13 mouse cellular contexts compared by ENCODE assay signal in genomic region chr15:89353837-89354236, GRCm38 (mm10). TPM values are rescaled to one million over a fixed set of nuclear protein-coding genes. Genes with fewer than 3 reads are reported as not detected.
DNase-seq lines count a peak whose midpoint lies in the region; ATAC-seq and TF ChIP-seq lines count a peak whose summit lies in the region.
"Had no signal": no experiment of that assay in that cellular context is flagged by ENCODE, and none has a peak within 500 bp of the region (broad histone marks: within the 10 kb centered on the region; RNA-seq: fewer than 3 reads in every experiment).

No protein-coding gene starts in this region.

- H3ac ChIP-seq in C2C12 (ENCODE audit: control insufficient read depth, insufficient read length, low read depth): peak overlapping the region; percentile 44

- peaks cover 34% of the 10 kb centered on the region for H3K4me1 ChIP-seq in hindbrain, embryonic 15.5 days (replicated peaks)
- H3K4me1 ChIP-seq in hindbrain, embryonic 11.5 days (replicated peaks; ENCODE audit: control insufficient read depth, insufficient read depth, low read length): peaks cover 7% of the 10 kb centered on the region; the same call in 1 of the 2 replicates
- H3K4me1 ChIP-seq in limb, embryonic 13.5 days: peaks cover 31% of the 10 kb centered on the region

- peaks cover 24% of the 10 kb centered on the region for H3K36me3 ChIP-seq in hindbrain, embryonic 15.5 days
- H3K36me3 ChIP-seq in hindbrain, embryonic 11.5 days (ENCODE audit: control insufficient read depth, insufficient read depth, low read length): peaks cover 18% of the 10 kb centered on the region
- peaks cover 65% of the 10 kb centered on the region for H3K36me3 ChIP-seq in C2C12 (ENCODE audit: control insufficient read depth, insufficient read depth)
- peaks cover 49% of the 10 kb centered on the region for H3K36me3 ChIP-seq in limb, embryonic 13.5 days

- H3K27ac ChIP-seq in hindbrain, embryonic 15.5 days (replicated peaks): no peak overlapping the region
- no peak overlapping the region for H3K27ac ChIP-seq in hindbrain, embryonic 11.5 days (ENCODE audit: low read depth, low read length)
- no peak overlapping the region for H3K27ac ChIP-seq in limb, embryonic 13.5 days

- H3K79me2 ChIP-seq in C2C12 (ENCODE audit: control insufficient read depth, insufficient read depth): peaks cover 63% of the 10 kb centered on the region

- TF ChIP-seq CTCF in C2C12 (IDR thresholded peaks at IDR 0.05; ENCODE audit: control insufficient read depth, insufficient read depth, insufficient read length): no peak

- H3K9ac ChIP-seq in hindbrain, embryonic 15.5 days: no peak overlapping the region
- H3K9ac ChIP-seq in hindbrain, embryonic 11.5 days (ENCODE audit: low read depth, low read length): no peak overlapping the region
- peak overlapping the region; percentile 77 for H3K9ac ChIP-seq in limb, embryonic 13.5 days

- peak; percentile 33 for DNase-seq in cerebellum, adult 9-11 months
- no peak for DNase-seq in cerebellum, postnatal 25 days
- DNase-seq in hindbrain, embryonic 11.5 days (ENCODE audit: low spot score): no peak
- DNase-seq in layer of hippocampus, postnatal 14 days (ENCODE audit: low spot score in 2 of 2): no peak
- DNase-seq in ovary, postnatal 10 days (ENCODE audit: low spot score): no peak
- DNase-seq: kidney, adult 2 months; retina, postnatal 1 day had no signal

- peaks cover 42% of the 10 kb centered on the region for H3K79me3 ChIP-seq in C2C12 (ENCODE audit: low read depth)

- H3K9me3 ChIP-seq in hindbrain, embryonic 15.5 days: no peaks in the 10 kb centered on the region
- no peaks in the 10 kb centered on the region for H3K9me3 ChIP-seq in hindbrain, embryonic 11.5 days (ENCODE audit: control insufficient read depth, low read length)
- H3K9me3 ChIP-seq in limb, embryonic 13.5 days: no peaks in the 10 kb centered on the region

- H3K4me2 ChIP-seq in hindbrain, embryonic 15.5 days: peak overlapping the region; percentile 91; the same call in 1 of the 2 replicates
- H3K4me2 ChIP-seq in hindbrain, embryonic 11.5 days (replicated peaks; ENCODE audit: low read depth, low read length): no peak overlapping the region
- H3K4me2 ChIP-seq in limb, embryonic 13.5 days (replicated peaks): peak overlapping the region; percentile 85

- 96% methylated on average over 16 of the region's 16 CpGs for WGBS in hindbrain, embryonic 15.5 days
- WGBS in hindbrain, embryonic 11.5 days: 95% methylated on average over 16 of the region's 16 CpGs
- 95% methylated on average over 16 of the region's 16 CpGs for WGBS in limb, embryonic 13.5 days

- no peak overlapping the region for H3K4me3 ChIP-seq in hindbrain, embryonic 15.5 days
- no peak overlapping the region for H3K4me3 ChIP-seq in hindbrain, embryonic 11.5 days (ENCODE audit: low read depth, low read length)
- peak overlapping the region; percentile 94 for H3K4me3 ChIP-seq in C2C12 (ENCODE audit: insufficient read depth, poor library complexity, severe bottlenecking)
- peak overlapping the region; percentile 85 for H3K4me3 ChIP-seq in limb, embryonic 13.5 days

- H3K27me3 ChIP-seq in hindbrain, embryonic 15.5 days: no peaks in the 10 kb centered on the region
- H3K27me3 ChIP-seq in hindbrain, embryonic 11.5 days (ENCODE audit: control insufficient read depth, insufficient read depth, low read length): no peaks in the 10 kb centered on the region
- H3K27me3 ChIP-seq in C2C12 (ENCODE audit: control insufficient read depth, insufficient read depth, insufficient read length): no peaks in the 10 kb centered on the region
- no peaks in the 10 kb centered on the region for H3K27me3 ChIP-seq in limb, embryonic 13.5 days

- ATAC-seq in hindbrain, embryonic 15.5 days (ENCODE audit: low FRiP score, low read depth): no peak
- no peak for ATAC-seq in hindbrain, embryonic 11.5 days (ENCODE audit: low FRiP score)
- no peak for ATAC-seq in limb, embryonic 13.5 days (ENCODE audit: low FRiP score, low read depth)

TF ChIP-seq in C2C12, 6 proteins besides CTCF, POLR2A, EP300 and RAD21:
- TF ChIP-seq USF1 (IDR thresholded peaks at IDR 0.05; ENCODE audit: low read depth) (no peak), CEBPB (IDR thresholded peaks at IDR 0.05; ENCODE audit: low read depth) (no peak), MAX (IDR thresholded peaks at IDR 0.05) (no peak)
TF ChIP-seq in C2C12: peak in this region for 0.

RNA-seq across cellular contexts. Expression of gene Lmf2, which starts 1.6 kb away (rescaled TPM):
- 33.2 and 38.6 TPM in 2 replicates for polyA plus RNA-seq in hindbrain, embryonic 15.5 days (2015; fragmentation: Nextera tagmentation; extraction: Ambion mirVana)
- polyA plus RNA-seq in hindbrain, embryonic 11.5 days (2014; fragmentation: Nextera tagmentation; extraction: Ambion mirVana): 25.4 and 26.8 TPM in 2 replicates
- polyA plus RNA-seq in C2C12 (2012; fragmentation: generic; extraction: Trizol): 95.9 TPM
- 57.6 and 65.1 TPM in 2 replicates for polyA plus RNA-seq in limb, embryonic 13.5 days (2015; fragmentation: Nextera tagmentation; extraction: Ambion mirVana)
- total RNA-seq in layer of hippocampus, postnatal 14 days (2021): 10 to 100 TPM; 22.8 to 24.2 TPM

RNA-seq across cellular contexts. Expression of gene Ncaph2, which starts 1.7 kb away (rescaled TPM):
- 113 and 120 TPM in 2 replicates for polyA plus RNA-seq in hindbrain, embryonic 15.5 days (2015; fragmentation: Nextera tagmentation; extraction: Ambion mirVana)
- polyA plus RNA-seq in hindbrain, embryonic 11.5 days (2014; fragmentation: Nextera tagmentation; extraction: Ambion mirVana): 133 and 140 TPM in 2 replicates
- 185 TPM for polyA plus RNA-seq in C2C12 (2012; fragmentation: generic; extraction: Trizol)
- 146 and 162 TPM in 2 replicates for polyA plus RNA-seq in limb, embryonic 13.5 days (2015; fragmentation: Nextera tagmentation; extraction: Ambion mirVana)
- total RNA-seq in layer of hippocampus, postnatal 14 days (2021): 10 to 100 TPM; 75.5 to 79.0 TPM

RNA-seq across cellular contexts. Expression of gene Miox, which starts 19.6 kb away (rescaled TPM):
- not detected in 2 replicates for polyA plus RNA-seq in hindbrain, embryonic 15.5 days (2015; fragmentation: Nextera tagmentation; extraction: Ambion mirVana)
- polyA plus RNA-seq in hindbrain, embryonic 11.5 days (2014; fragmentation: Nextera tagmentation; extraction: Ambion mirVana): not detected in 2 replicates
- not detected for polyA plus RNA-seq in C2C12 (2012; fragmentation: generic; extraction: Trizol)
- not detected in 2 replicates for polyA plus RNA-seq in limb, embryonic 13.5 days (2015; fragmentation: Nextera tagmentation; extraction: Ambion mirVana)
- not detected for total RNA-seq in layer of hippocampus, postnatal 14 days (2021)
- total RNA-seq: gastrocnemius, postnatal 10 days; left cerebral cortex, adult 18-20 months; megakaryocyte progenitor cell, adult 5-6 weeks had no signal

RNA-seq across cellular contexts. Expression of gene Sco2, which starts 19.8 kb away (rescaled TPM):
- 17.1 and 17.8 TPM in 2 replicates for polyA plus RNA-seq in hindbrain, embryonic 15.5 days (2015; fragmentation: Nextera tagmentation; extraction: Ambion mirVana)
- polyA plus RNA-seq in hindbrain, embryonic 11.5 days (2014; fragmentation: Nextera tagmentation; extraction: Ambion mirVana): 7.4 and 7.9 TPM in 2 replicates
- polyA plus RNA-seq in C2C12 (2012; fragmentation: generic; extraction: Trizol): 47.6 TPM
- polyA plus RNA-seq in limb, embryonic 13.5 days (2015; fragmentation: Nextera tagmentation; extraction: Ambion mirVana): 5.4 and 5.8 TPM in 2 replicates
- 10 to 100 TPM; 28.9 to 29.9 TPM for total RNA-seq in layer of hippocampus, postnatal 14 days (2021)

RNA-seq across cellular contexts. Expression of gene Tymp, which starts 23.0 kb away (rescaled TPM):
- polyA plus RNA-seq in hindbrain, embryonic 15.5 days (2015; fragmentation: Nextera tagmentation; extraction: Ambion mirVana): 1.8 and 2.6 TPM in 2 replicates
- polyA plus RNA-seq in hindbrain, embryonic 11.5 days (2014; fragmentation: Nextera tagmentation; extraction: Ambion mirVana): 1.4 and 1.7 TPM in 2 replicates
- 3.4 TPM for polyA plus RNA-seq in C2C12 (2012; fragmentation: generic; extraction: Trizol)
- 1.3 TPM in 2 replicates for polyA plus RNA-seq in limb, embryonic 13.5 days (2015; fragmentation: Nextera tagmentation; extraction: Ambion mirVana)
- total RNA-seq in layer of hippocampus, postnatal 14 days (2021): 1 to 10 TPM; 1.3 to 1.6 TPM

Comparison
In these comparisons a context has a peak if more than half of its experiments do, and no peak if none do; other contexts are left out.
1. H3K4me3 ChIP-seq: peak in C2C12 (single experiment) and limb, embryonic 13.5 days (single experiment); none in hindbrain, embryonic 15.5 days (single experiment) and hindbrain, embryonic 11.5 days (single experiment).